Mouse (Mus musculus) hindbrain, embryonic 15.5 days (tissue): ENCODE data around the gene Clec2i. TPM values are rescaled to one million over a fixed set of nuclear protein-coding genes. Genes with fewer than 3 reads are reported as not detected.
"Not testable (repeated sequence)": the region's sequence is repeated elsewhere in the genome, so short reads cannot be mapped to it uniquely, and the experiment has no call there.

Experiments
- ATAC-seq: fragments of 200-750 bp; cut with Nextera tagmentation; 2 replicates; pipeline ENCODE4 v1.8.0; 2017; ENCODE audit warnings: low read depth, moderate number of reproducible peaks, moderate TSS enrichment; ENCODE audit not compliant: low FRiP score
- H3K27ac ChIP-seq: fragments of 300-500 bp; sonication (generic); replicated peaks from 2 replicates; pipeline ENCODE4 v1.5.1; 2015; ENCODE audit warnings: mild to moderate bottlenecking, inconsistent platforms
- H3K27me3 ChIP-seq: fragments of 300-500 bp; sonication (generic); 2 replicates; pipeline ENCODE4 v1.6.1; 2015; ENCODE audit warnings: control low read depth, inconsistent platforms
- H3K36me3 ChIP-seq: fragments of 300-500 bp; sonication (generic); 2 replicates; pipeline ENCODE4 v1.6.1; 2015; ENCODE audit warnings: control low read depth, inconsistent platforms
- H3K4me1 ChIP-seq: fragments of 300-500 bp; sonication (generic); replicated peaks from 2 replicates; pipeline ENCODE4 v1.6.1; 2015; ENCODE audit warnings: control low read depth, inconsistent platforms
- H3K4me2 ChIP-seq: fragments of 300-500 bp; sonication (generic); 2 replicates; pipeline ENCODE4 v1.6.1; 2015; ENCODE audit warnings: moderate library complexity, mild to moderate bottlenecking, inconsistent platforms
- H3K4me3 ChIP-seq: fragments of 300-500 bp; sonication (generic); 2 replicates; pipeline ENCODE4 v1.5.1; 2015; ENCODE audit warnings: mild to moderate bottlenecking, inconsistent platforms
- H3K9ac ChIP-seq: fragments of 300-500 bp; sonication (generic); 2 replicates; pipeline ENCODE4 v1.6.1; 2015; ENCODE audit warnings: inconsistent platforms
- H3K9me3 ChIP-seq: fragments of 300-500 bp; sonication (generic); 2 replicates; pipeline ENCODE4 v1.6.1; 2016; ENCODE audit warnings: control low read depth, inconsistent platforms
- WGBS: fragments of 180-500 bp; shearing (Covaris S2); methylation state at CpG from one replicate; pipeline ENCODE4 v1.1.7; 2015; 5-methylcytosine and 5-hydroxymethylcytosine counted together
- microRNA-seq: library from miRNA; unstranded; fragments of <30 nt; microRNA quantifications from one replicate; pipeline ENCODE4, GENCODE M21; 2016
- polyA plus RNA-seq: library from polyadenylated mRNA; unstranded; fragments of >200 nt; fragmentation: Nextera tagmentation; extraction: Ambion mirVana; gene quantifications from 2 replicates; pipeline ENCODE4 v1.2.1, GENCODE M21; 2015

Gene Clec2i
- polyA plus RNA-seq, 1 experiment from 2014 or later: not detected

DNA sequence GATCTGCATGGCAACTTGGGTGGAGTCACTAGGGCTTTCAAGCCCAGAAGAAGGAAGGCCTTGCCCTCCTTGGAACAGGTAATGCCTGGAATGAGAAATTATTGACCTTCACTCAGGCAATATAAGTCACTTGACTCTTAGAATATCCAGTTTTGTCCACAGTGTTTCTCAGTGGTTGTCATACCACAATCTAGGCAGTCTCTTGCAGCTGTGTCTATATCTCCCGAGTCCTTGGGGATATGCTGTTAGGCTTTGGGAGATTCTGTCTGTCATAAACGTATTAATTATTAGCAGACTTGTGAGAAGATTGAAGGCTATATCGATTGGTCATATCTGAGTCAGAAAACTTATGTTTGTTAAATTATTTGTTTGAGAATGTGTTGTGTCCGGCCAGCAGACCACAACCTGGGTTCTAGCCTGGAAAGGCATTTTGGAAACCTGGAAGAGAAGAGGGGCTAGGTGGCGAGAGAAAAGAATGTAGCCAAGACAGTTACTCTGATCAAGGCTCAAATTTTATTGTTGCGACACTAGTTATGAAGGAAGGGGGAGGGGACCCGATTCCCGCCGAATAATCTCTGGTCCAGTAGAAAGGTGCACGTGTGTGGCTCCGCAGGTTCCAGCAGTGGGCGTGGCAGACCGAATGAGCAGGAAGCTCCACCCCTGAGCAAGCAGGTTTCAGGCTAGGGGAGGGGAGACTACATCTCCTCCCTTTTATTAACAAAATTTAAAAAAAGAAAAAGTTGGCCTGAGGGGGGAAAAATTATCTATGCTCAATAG, 48.7 kb downstream of the Clec2i start:
- 96% methylated on average over 5 of the region's 13 CpGs for WGBS
- ATAC-seq, H3K9ac ChIP-seq, H3K27ac ChIP-seq, H3K4me3 ChIP-seq, H3K36me3 ChIP-seq, H3K4me1 ChIP-seq, H3K4me2 ChIP-seq, H3K9me3 ChIP-seq, H3K27me3 ChIP-seq: not testable (repeated sequence)

DNA sequence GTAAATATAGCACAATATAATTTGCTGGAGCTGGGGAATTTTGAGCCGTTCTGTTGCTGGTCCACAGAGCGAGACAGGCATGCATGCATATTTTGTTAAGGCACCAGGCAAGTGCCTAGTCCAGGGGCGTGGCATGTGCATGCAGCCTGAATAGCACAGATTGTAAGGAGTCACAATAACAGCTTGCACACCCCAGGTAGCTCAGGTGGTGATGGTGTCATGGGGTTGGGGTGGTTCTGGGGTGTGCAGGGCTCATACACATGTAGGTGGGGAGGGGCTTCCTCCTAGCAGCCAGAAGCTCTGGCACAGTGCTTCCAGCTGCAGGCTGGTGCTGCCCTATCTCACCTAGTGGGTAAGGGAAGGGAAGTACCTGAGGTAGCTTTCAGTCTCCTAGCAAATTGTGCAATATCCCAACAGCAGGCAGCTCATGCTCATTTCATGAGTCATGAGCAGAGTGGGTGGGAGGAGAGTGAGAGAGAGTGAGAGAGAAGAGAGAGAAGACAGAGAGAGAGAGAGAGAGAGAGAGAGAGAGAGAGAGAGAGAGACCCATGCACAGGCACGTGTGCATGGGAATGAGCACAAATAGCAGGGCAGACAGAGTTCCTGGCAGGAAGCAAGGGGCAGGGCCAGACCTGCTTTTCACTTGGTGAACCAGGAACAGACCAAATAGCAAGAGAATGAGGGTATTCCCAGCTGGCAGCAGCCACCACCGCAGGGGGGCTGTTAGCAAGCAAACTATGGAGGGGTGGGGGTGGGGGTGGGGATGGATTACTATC, 54.4 kb downstream of the Clec2i start:
- no peaks in the 10 kb centered on the region for H3K9me3 ChIP-seq
- no peaks in the 10 kb centered on the region for H3K36me3 ChIP-seq
- no peaks in the 10 kb centered on the region for H3K4me1 ChIP-seq
- no peak overlapping the region for H3K9ac ChIP-seq
- H3K27me3 ChIP-seq: no peaks in the 10 kb centered on the region
- H3K27ac ChIP-seq: no peak overlapping the region
- WGBS: 79% methylated on average over 5 of the region's 5 CpGs
- no peak for ATAC-seq
- no peak overlapping the region for H3K4me3 ChIP-seq
- H3K4me2 ChIP-seq: no peak overlapping the region

DNA sequence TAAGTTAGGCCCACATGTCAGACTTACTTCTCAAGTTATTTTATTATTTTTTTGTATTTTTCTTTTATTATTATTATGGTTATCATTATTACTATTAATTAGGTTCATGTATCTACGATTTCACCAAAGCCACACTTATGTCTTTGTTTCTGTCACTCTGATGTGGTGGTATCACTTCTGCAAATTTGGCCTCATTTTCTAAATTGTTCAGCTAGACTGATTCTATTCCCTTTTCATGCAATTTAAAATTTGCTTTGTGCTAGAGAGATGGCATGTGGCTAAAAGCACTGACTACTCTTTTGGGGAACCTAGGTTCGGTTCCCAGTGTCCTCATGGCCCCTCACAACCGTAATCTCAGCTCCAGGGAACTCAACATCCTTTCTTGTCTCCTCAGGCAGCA, 58.2 kb downstream of the Clec2i start:
- 90% methylated on average over 3 of the region's 3 CpGs for WGBS
- no peak for ATAC-seq
- H3K9me3 ChIP-seq: no peaks in the 10 kb centered on the region
- no peak overlapping the region for H3K27ac ChIP-seq
- H3K27me3 ChIP-seq: no peaks in the 10 kb centered on the region
- H3K4me3 ChIP-seq: no peak overlapping the region
- no peaks in the 10 kb centered on the region for H3K4me1 ChIP-seq
- H3K9ac ChIP-seq: no peak overlapping the region
- H3K4me2 ChIP-seq: no peak overlapping the region
- H3K36me3 ChIP-seq: no peaks in the 10 kb centered on the region

Small RNAs within 50 kb of the gene (microRNA-seq; reads per million reads assigned to microRNA genes)
- not detected for gene Gm27336

Other genes with a start within 250 kb of the Clec2i start
- not detected in 2 replicates for gene Clec2h, start 225.2 kb upstream of the Clec2i start, polyA plus RNA-seq
- gene Klrb1, start 164.5 kb upstream of the Clec2i start, polyA plus RNA-seq: 0.31 and 0.94 TPM in 2 replicates
- 0.12 TPM in 1 of 2 replicates, not detected in the other for gene Klrb1c, start 98.4 kb upstream of the Clec2i start, polyA plus RNA-seq
- gene Gm44511, start 61.3 kb upstream of the Clec2i start, polyA plus RNA-seq: not detected in 2 replicates
- gene Klrb1b, start 61.3 kb upstream of the Clec2i start, polyA plus RNA-seq: not detected in 2 replicates
- gene BC035044, start 3.5 kb downstream of the Clec2i start, polyA plus RNA-seq: 0.38 and 0.46 TPM in 2 replicates
- gene Clec2g, start 46.8 kb downstream of the Clec2i start, polyA plus RNA-seq: not detected in 2 replicates
- gene Klrb1f, start 158.3 kb downstream of the Clec2i start, polyA plus RNA-seq: 0.34 and 0.51 TPM in 2 replicates
- not detected in 2 replicates for gene Clec2e, start 213.3 kb downstream of the Clec2i start, polyA plus RNA-seq